Mouse (Mus musculus) cerebellum, adult 2 months (tissue): ENCODE data around the gene Mlh3. TPM values are rescaled to one million over a fixed set of nuclear protein-coding genes. Genes with fewer than 3 reads are reported as not detected.

ENCODE experiments used
- DNase-seq, 2 experiments: peaks; one replicate each; pipeline ENCODE4 v3.0.0; 2021
- H3K27ac ChIP-seq: fragments of 200-500 bp; 2 replicates; pipeline ENCODE4 v1.5.1; 2012; ENCODE audit warnings: low read length, control low read depth, inconsistent platforms; ENCODE audit not compliant: insufficient read depth
- H3K27me3 ChIP-seq: fragments of 200-500 bp; 2 replicates; pipeline ENCODE4 v1.6.1; 2012; ENCODE audit warnings: inconsistent platforms, mild to moderate bottlenecking, low read length, moderate library complexity; ENCODE audit not compliant: control insufficient read depth, insufficient read depth
- H3K4me1 ChIP-seq: fragments of 200-500 bp; 2 replicates; pipeline ENCODE4 v1.6.1; 2011; ENCODE audit warnings: low read length; ENCODE audit not compliant: control insufficient read depth, insufficient read depth
- H3K4me3 ChIP-seq: fragments of 200-500 bp; replicated peaks from 2 replicates; pipeline ENCODE3; 2011; ENCODE audit warnings: mild to moderate bottlenecking, low read depth, low read length, control low read depth; ENCODE audit not compliant: insufficient read depth
- CTCF ChIP-seq: fragments of 200-500 bp; IDR thresholded peaks from 2 replicates; pipeline ENCODE4 v1.5.1; 2011; ENCODE audit warnings: low read depth, mild to moderate bottlenecking, control low read depth, low read length, moderate library complexity, borderline replicate concordance; ENCODE audit not compliant: insufficient read depth
- POLR2A ChIP-seq: fragments of 200-500 bp; IDR thresholded peaks from 2 replicates; pipeline ENCODE4 v1.6.1; 2011; ENCODE audit warnings: low read length, control low read depth, borderline replicate concordance; ENCODE audit not compliant: insufficient read depth
- WGBS: fragments of 180-500 bp; shearing (Covaris S2); methylation state at CpG from one replicate; pipeline ENCODE4 v1.1.7; 2018; 5-methylcytosine and 5-hydroxymethylcytosine counted together
- polyA plus RNA-seq: library from polyadenylated mRNA; depleted of rRNA; stranded (reverse); fragments of >200 nt; gene quantifications from 2 replicates; pipeline ENCODE4 v1.2.3, GENCODE M21; 2012; rRNA removed

Mlh3 gene
- polyA plus RNA-seq, result 11.7 and 12.1 TPM in 2 replicates

DNA sequence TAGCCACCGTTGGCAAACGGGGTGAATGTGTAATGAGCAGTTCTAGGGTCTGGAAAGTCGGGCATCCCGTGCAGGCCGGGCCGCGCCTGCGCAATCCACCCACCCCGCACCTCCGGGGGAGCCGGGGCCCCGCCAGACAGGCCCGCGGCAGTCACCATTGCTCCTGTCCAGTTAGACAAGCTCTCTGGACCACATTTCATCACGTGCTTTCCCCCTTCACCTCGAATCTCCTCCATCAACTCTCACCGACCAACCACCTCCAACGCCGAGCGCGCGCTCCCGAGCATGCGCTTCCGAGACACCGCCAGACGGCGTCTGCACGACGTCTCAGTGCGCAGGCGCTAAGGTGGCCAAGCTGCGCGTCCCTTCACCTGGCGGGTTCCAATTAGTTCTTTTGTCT, at the start of gene Mlh3:
TSS of gene Mlh3 (minus strand) at position 281 of the 400 bp plus-strand sequence.
- WGBS, result under 1% methylated on average over 35 of the region's 35 CpGs
- Histone ChIP-seq H3K4me3 (peak within 1 kb of the TSS; percentile 50), H3K4me1 (peaks cover under 1% of the 10 kb centered on the region; the same call in 1 of the 2 replicates), H3K27ac (peak within 1 kb of the TSS; percentile 18; the same call in 1 of the 2 replicates), H3K27me3 (no peaks in the 10 kb centered on the region)
- peak; percentile 94 to 95 for DNase-seq
- TF ChIP-seq POLR2A (peak; percentile 82), CTCF (peak; percentile 28; the same call in 1 of the 2 replicates)

GRCm38 (mm10) chr12:85308651-85309050, 38.3 kb upstream of the Mlh3 start:
- peak; percentile 64 to 77 for DNase-seq
- no peaks in the 10 kb centered on the region for H3K27me3 ChIP-seq
- TF ChIP-seq POLR2A (no peak), CTCF (no peak)
- H3K27ac ChIP-seq, result peak overlapping the region; percentile 55; the same call in 1 of the 2 replicates
- H3K4me3 ChIP-seq, result no peak overlapping the region
- H3K4me1 ChIP-seq, result peaks cover 24% of the 10 kb centered on the region
- WGBS, result 10% methylated on average over 3 of the region's 3 CpGs

- Histone ChIP-seq H3K4me3 (peak overlapping the region; percentile 47), H3K27me3 (no peaks in the 10 kb centered on the region), H3K27ac (peak overlapping the region; percentile 17; the same call in 1 of the 2 replicates), H3K4me1 (peaks cover 24% of the 10 kb centered on the region)
- 29% methylated on average over 16 of the region's 16 CpGs for WGBS
- no peak for TF ChIP-seq POLR2A
- peak; percentile 97 for TF ChIP-seq CTCF
- peak; percentile 73 to 83 for DNase-seq
These were observed 35.0 kb upstream of the Mlh3 start for GRCm38 (mm10) chr12:85305247-85305892.

DNA sequence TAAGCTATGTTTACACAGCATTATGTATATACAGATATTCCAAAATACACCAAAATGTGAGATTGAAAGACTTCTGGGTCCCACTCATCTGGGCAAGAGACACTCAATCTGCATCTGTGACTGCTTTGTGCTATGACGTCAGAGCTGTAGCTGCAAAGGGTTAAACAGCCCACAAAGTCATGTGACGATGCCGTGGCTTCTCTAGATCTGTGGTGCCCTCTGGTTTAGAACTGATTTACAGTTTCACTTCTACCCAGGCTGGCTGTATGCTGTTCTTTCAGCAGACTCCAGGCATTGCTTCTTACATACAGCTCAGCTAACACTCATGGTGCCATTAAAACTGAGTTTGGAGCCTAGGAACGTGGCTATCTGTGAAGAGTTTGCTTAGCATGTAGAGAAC, 34.3 kb upstream of the Mlh3 start:
- Histone ChIP-seq H3K4me1 (peaks cover 21% of the 10 kb centered on the region), H3K27me3 (no peaks in the 10 kb centered on the region), H3K27ac (no peak overlapping the region), H3K4me3 (no peak overlapping the region)
- no peak for DNase-seq
- WGBS, result 58% methylated on average over 4 of the region's 4 CpGs
- TF ChIP-seq CTCF (no peak), POLR2A (no peak)

DNA sequence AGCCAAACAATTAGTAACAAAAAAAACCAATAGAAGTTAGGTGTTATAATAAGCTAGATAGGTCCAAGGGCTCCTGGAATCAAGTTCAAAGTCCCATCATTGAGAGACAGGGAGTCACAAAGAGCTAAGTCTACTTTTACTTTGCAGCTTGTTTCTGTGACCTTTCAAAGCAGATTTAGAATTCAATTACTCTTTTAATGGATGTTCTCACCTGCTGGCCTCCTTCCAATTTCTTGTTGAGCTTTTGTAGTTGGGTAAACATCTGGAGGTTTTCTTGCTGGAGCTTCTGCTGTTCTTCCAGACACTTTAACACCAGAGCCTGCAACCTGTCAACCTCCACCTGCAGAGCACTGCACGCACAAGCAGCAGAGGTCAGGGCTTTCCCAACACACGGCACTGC, 32.9 kb upstream of the Mlh3 start:
- Histone ChIP-seq H3K27me3 (no peaks in the 10 kb centered on the region), H3K4me3 (no peak overlapping the region), H3K4me1 (peaks cover 9% of the 10 kb centered on the region), H3K27ac (no peak overlapping the region)
- TF ChIP-seq POLR2A (no peak), CTCF (no peak)
- WGBS, result 85% methylated on average over 2 of the region's 2 CpGs
- DNase-seq, result no peak

GRCm38 (mm10) chr12:85298835-85299180, 28.4 kb upstream of the Mlh3 start:
- 85% methylated on average over 1 of the region's 1 CpGs for WGBS
- Histone ChIP-seq H3K27me3 (no peaks in the 10 kb centered on the region), H3K4me3 (no peak overlapping the region), H3K4me1 (no peaks in the 10 kb centered on the region), H3K27ac (no peak overlapping the region)
- TF ChIP-seq CTCF (no peak), POLR2A (no peak)
- no peak for DNase-seq

- Histone ChIP-seq H3K4me3 (no peak overlapping the region), H3K4me1 (no peaks in the 10 kb centered on the region), H3K27me3 (no peaks in the 10 kb centered on the region), H3K27ac (no peak overlapping the region)
- TF ChIP-seq CTCF (no peak), POLR2A (no peak)
- no peak for DNase-seq
- 61% methylated on average over 11 of the region's 11 CpGs for WGBS
These were observed 27.9 kb upstream of the Mlh3 start for GRCm38 (mm10) chr12:85298127-85298834.
